10 mouse cellular contexts compared by ENCODE assay signal in the genomic region with DNA sequence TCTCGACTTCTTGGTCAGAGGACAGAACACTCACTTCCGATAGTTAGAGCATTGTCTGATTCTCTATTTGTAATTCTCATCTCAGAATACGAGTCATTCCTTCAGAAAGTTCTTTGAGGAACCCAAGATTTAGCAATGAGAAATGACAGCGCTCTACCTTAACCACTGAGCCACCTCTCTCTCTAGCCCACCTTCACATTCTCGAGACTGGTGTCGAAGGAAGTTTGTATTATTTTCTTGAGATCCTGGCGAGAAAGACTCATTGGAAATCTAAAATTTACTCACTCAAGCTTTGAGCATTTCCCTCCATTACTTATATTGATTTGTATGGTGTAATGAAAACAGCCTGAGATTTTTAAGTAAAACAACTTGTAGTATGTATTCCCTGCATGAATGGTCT. TPM values are rescaled to one million over a fixed set of nuclear protein-coding genes. Genes with fewer than 3 reads are reported as not detected.
DNase-seq lines count a peak whose midpoint lies in the region; ATAC-seq and TF ChIP-seq lines count a peak whose summit lies in the region.
"Had no signal": no experiment of that assay in that cellular context is flagged by ENCODE, and none has a peak within 500 bp of the region (broad histone marks: within the 10 kb centered on the region; RNA-seq: fewer than 3 reads in every experiment).

No protein-coding gene starts in this region.

- peaks cover 11% of the 10 kb centered on the region; the same call in 1 of the 2 replicates for H3K4me1 ChIP-seq in kidney, embryonic 14.5 days (ENCODE audit: control insufficient read depth, insufficient read depth, low read length)
- peaks cover 18% of the 10 kb centered on the region for H3K4me1 ChIP-seq in forebrain, embryonic 10.5 days
- peaks cover 11% of the 10 kb centered on the region; the same call in 1 of the 2 replicates for H3K4me1 ChIP-seq in limb, embryonic 10.5 days

- H3K27ac ChIP-seq in kidney, embryonic 14.5 days (ENCODE audit: low read depth, low read length), result no peak overlapping the region
- no peak overlapping the region for H3K27ac ChIP-seq in forebrain, embryonic 10.5 days
- H3K27ac ChIP-seq in limb, embryonic 10.5 days, result no peak overlapping the region

- TF ChIP-seq POLR2A in myocyte (IDR thresholded peaks at IDR 0.05; ENCODE audit: insufficient read length, low read depth), result no peak

- peaks cover 12% of the 10 kb centered on the region; the same call in 1 of the 2 replicates for H3K36me3 ChIP-seq in kidney, embryonic 14.5 days (ENCODE audit: control insufficient read depth, insufficient read depth, low read length)
- H3K36me3 ChIP-seq in forebrain, embryonic 10.5 days (replicated peaks), result peaks cover 26% of the 10 kb centered on the region
- peaks cover 24% of the 10 kb centered on the region for H3K36me3 ChIP-seq in limb, embryonic 10.5 days
- H3K36me3 ChIP-seq in myocyte (ENCODE audit: control insufficient read depth, insufficient read depth), result peaks cover 17% of the 10 kb centered on the region

- H3K4me2 ChIP-seq in kidney, embryonic 14.5 days (replicated peaks; ENCODE audit: low read depth, low read length), result peak overlapping the region; percentile 64
- peak overlapping the region; percentile 86 for H3K4me2 ChIP-seq in myocyte (ENCODE audit: low read depth)

- DNase-seq in kidney, postnatal 4 days, result no peak
- DNase-seq in forebrain, embryonic 10.5 days (ENCODE audit: extremely low spot score, low spot score), result no peak
- DNase-seq in limb, embryonic 10.5 days (ENCODE audit: low spot score), result no peak
- no peak for DNase-seq in cerebellum, postnatal 14 days
- DNase-seq in frontal cortex, postnatal 10 days (ENCODE audit: low spot score in 2 of 2), result no peak
- no peak for DNase-seq in adrenal gland, adult (ENCODE audit: inconsistent age in 2 of 2, low spot score in 1 of 2)
- DNase-seq: kidney, adult 9 months; spleen, adult 18-20 months had no signal

- ATAC-seq in kidney, embryonic 14.5 days (ENCODE audit: low FRiP score, low TSS enrichment), result no peak

- H3K79me2 ChIP-seq in myocyte (ENCODE audit: control insufficient read depth, insufficient read depth), result peaks cover 30% of the 10 kb centered on the region

- H3K4me3 ChIP-seq in kidney, embryonic 14.5 days (ENCODE audit: low read length), result peak overlapping the region; percentile 70; the same call in 1 of the 2 replicates
- peak overlapping the region; percentile 80 for H3K4me3 ChIP-seq in forebrain, embryonic 10.5 days
- H3K4me3 ChIP-seq in limb, embryonic 10.5 days, result peak overlapping the region; percentile 83
- H3K4me3 ChIP-seq in myocyte, result peak overlapping the region; percentile 70

- 88% methylated on average over 7 of the region's 7 CpGs for WGBS in kidney, embryonic 14.5 days
- 93% methylated on average over 7 of the region's 7 CpGs for WGBS in forebrain, embryonic 10.5 days
- 93% methylated on average over 7 of the region's 7 CpGs for WGBS in limb, embryonic 10.5 days

- no peaks in the 10 kb centered on the region for H3K9me3 ChIP-seq in kidney, embryonic 14.5 days (ENCODE audit: control insufficient read depth, low read length)
- no peaks in the 10 kb centered on the region for H3K9me3 ChIP-seq in forebrain, embryonic 10.5 days
- no peaks in the 10 kb centered on the region for H3K9me3 ChIP-seq in limb, embryonic 10.5 days (replicated peaks)

- H3ac ChIP-seq in myocyte (ENCODE audit: control insufficient read depth, insufficient read length), result no peak overlapping the region

- H3K9ac ChIP-seq in kidney, embryonic 14.5 days (ENCODE audit: low read depth, low read length), result no peak overlapping the region; the same call in 1 of the 2 replicates

- H3K27me3 ChIP-seq in kidney, embryonic 14.5 days (ENCODE audit: control insufficient read depth, insufficient read depth, low read length), result no peaks in the 10 kb centered on the region
- H3K27me3 ChIP-seq in forebrain, embryonic 10.5 days (ENCODE audit: poor library complexity, severe bottlenecking), result no peaks in the 10 kb centered on the region
- H3K27me3 ChIP-seq in limb, embryonic 10.5 days (ENCODE audit: low read depth, poor library complexity, severe bottlenecking), result no peaks in the 10 kb centered on the region
- H3K27me3 ChIP-seq in myocyte (ENCODE audit: control insufficient read depth, insufficient read depth, insufficient read length), result no peaks in the 10 kb centered on the region

TF ChIP-seq in myocyte, 11 proteins besides CTCF, POLR2A, EP300 and RAD21:
- TF ChIP-seq E2F4 (IDR thresholded peaks at IDR 0.05; ENCODE audit: insufficient read depth) (no peak), MYOG (IDR thresholded peaks at IDR 0.05; ENCODE audit: control insufficient read depth in 1 of 3, insufficient read depth in 1 of 3, insufficient read length in 2 of 3, low read depth in 2 of 3) (no peak), CEBPB (IDR thresholded peaks at IDR 0.05; ENCODE audit: insufficient read depth, poor library complexity, severe bottlenecking) (no peak), TCF12 (IDR thresholded peaks at IDR 0.05; ENCODE audit: insufficient read depth, poor library complexity, severe bottlenecking) (no peak), SRF (IDR thresholded peaks at IDR 0.05; ENCODE audit: control insufficient read depth, insufficient read length, low read depth) (no peak), POLR2AphosphoS2 (IDR thresholded peaks at IDR 0.05; ENCODE audit: insufficient read length, low read depth) (no peak), TCF3 (IDR thresholded peaks at IDR 0.05; ENCODE audit: insufficient read length, low read depth) (no peak), REST (IDR thresholded peaks at IDR 0.05; ENCODE audit: insufficient read depth, insufficient read length) (no peak), MYOD1 (IDR thresholded peaks at IDR 0.05; ENCODE audit: control insufficient read depth in 1 of 3, insufficient read length in 2 of 3, low read depth in 2 of 3) (no peak), USF1 (IDR thresholded peaks at IDR 0.05; ENCODE audit: low read depth) (no peak)

RNA-seq across cellular contexts. Expression of a gene that starts 1.5 kb away (rescaled TPM):
- 17.3 and 23.9 TPM in 2 replicates for polyA plus RNA-seq in kidney, embryonic 14.5 days (2014; fragmentation: Nextera tagmentation; extraction: Ambion mirVana)
- 37.1 and 37.9 TPM in 2 replicates for polyA plus RNA-seq in forebrain, embryonic 10.5 days (2016; fragmentation: Nextera tagmentation; extraction: Ambion mirVana)
- 25.4 and 30.6 TPM in 2 replicates for polyA plus RNA-seq in limb, embryonic 10.5 days (2016; fragmentation: Nextera tagmentation; extraction: Ambion mirVana)
- 5.2 TPM for polyA plus RNA-seq in myocyte (2012; fragmentation: generic; extraction: Trizol)
